Mouse (Mus musculus) midbrain, embryonic 15.5 days (tissue): Measurements from ENCODE around the gene Dnajc9. TPM values are rescaled to one million over a fixed set of nuclear protein-coding genes. Genes with fewer than 3 reads are reported as not detected.

Experiments
- ATAC-seq: fragments of 200-750 bp; cut with Nextera tagmentation; replicated peaks from 2 replicates; pipeline ENCODE4 v1.8.0; 2017; ENCODE audit warnings: moderate TSS enrichment
- H3K27ac ChIP-seq: fragments of 300-500 bp; sonication (generic); 2 replicates; pipeline ENCODE4 v1.5.1; 2015; ENCODE audit warnings: mild to moderate bottlenecking, inconsistent platforms
- H3K27me3 ChIP-seq: fragments of 300-500 bp; sonication (generic); replicated peaks from 2 replicates; pipeline ENCODE4 v1.6.1; 2015; ENCODE audit warnings: inconsistent platforms
- H3K36me3 ChIP-seq: fragments of 300-500 bp; sonication (generic); replicated peaks from 2 replicates; pipeline ENCODE4 v1.6.1; 2015; ENCODE audit warnings: inconsistent platforms
- H3K4me1 ChIP-seq: fragments of 300-500 bp; sonication (generic); 2 replicates; pipeline ENCODE4 v1.6.1; 2015; ENCODE audit warnings: inconsistent platforms
- H3K4me2 ChIP-seq: fragments of 300-500 bp; sonication (generic); 2 replicates; pipeline ENCODE4 v1.6.1; 2015; ENCODE audit warnings: inconsistent platforms, mild to moderate bottlenecking, moderate library complexity
- H3K4me3 ChIP-seq: fragments of 300-500 bp; sonication (generic); 2 replicates; pipeline ENCODE4 v1.5.1; 2015; ENCODE audit warnings: mild to moderate bottlenecking, inconsistent platforms
- H3K9ac ChIP-seq: fragments of 300-500 bp; sonication (generic); 2 replicates; pipeline ENCODE4 v1.6.1; 2015; ENCODE audit warnings: mild to moderate bottlenecking, inconsistent platforms
- H3K9me3 ChIP-seq: fragments of 300-500 bp; sonication (generic); 2 replicates; pipeline ENCODE4 v1.6.1; 2016; ENCODE audit warnings: inconsistent platforms
- WGBS: fragments of 180-500 bp; shearing (Covaris S2); methylation state at CpG from one replicate; pipeline ENCODE4 v1.1.7; 2015; ENCODE audit warnings: mixed read lengths; 5-methylcytosine and 5-hydroxymethylcytosine counted together
- polyA plus RNA-seq: library from polyadenylated mRNA; unstranded; fragments of >200 nt; fragmentation: Nextera tagmentation; extraction: Ambion mirVana; gene quantifications from 2 replicates; pipeline ENCODE4 v1.2.1, GENCODE M21; 2015

Dnajc9 gene
- polyA plus RNA-seq, 1 experiment from 2014 or later = 130 TPM

GRCm38 (mm10) chr14:20392326-20392725 lies 3.6 kb upstream of the Dnajc9 start:
- Histone ChIP-seq H3K9ac (no peak overlapping the region), H3K4me1 (peaks cover 32% of the 10 kb centered on the region), H3K4me3 (no peak overlapping the region; the same call in 1 of the 2 replicates), H3K27ac (no peak overlapping the region), H3K27me3 (no peaks in the 10 kb centered on the region), H3K4me2 (peak overlapping the region; percentile 61; the same call in 1 of the 2 replicates), H3K9me3 (no peaks in the 10 kb centered on the region), H3K36me3 (peaks cover 4% of the 10 kb centered on the region; the same call in 1 of the 2 replicates)
- no peak for ATAC-seq
- WGBS = 80% methylated on average over 4 of the region's 4 CpGs

- Histone ChIP-seq H3K27ac (peak overlapping the region; percentile 82), H3K9ac (no peak overlapping the region), H3K27me3 (no peaks in the 10 kb centered on the region), H3K36me3 (peaks cover 4% of the 10 kb centered on the region; the same call in 1 of the 2 replicates), H3K4me2 (peak overlapping the region; percentile 82), H3K4me3 (peak overlapping the region; percentile 84), H3K4me1 (peaks cover 50% of the 10 kb centered on the region), H3K9me3 (no peaks in the 10 kb centered on the region)
- 89% methylated on average over 8 of the region's 8 CpGs for WGBS
- no peak for ATAC-seq
These were observed 853 bp upstream of the Dnajc9 start for GRCm38 (mm10) chr14:20389446-20390079.

GRCm38 (mm10) chr14:20379753-20380430 lies 8.8 kb downstream of the Dnajc9 start:
- Histone ChIP-seq H3K9me3 (no peaks in the 10 kb centered on the region), H3K4me1 (no peaks in the 10 kb centered on the region), H3K4me3 (no peak overlapping the region), H3K36me3 (peaks cover 24% of the 10 kb centered on the region), H3K27me3 (no peaks in the 10 kb centered on the region), H3K4me2 (no peak overlapping the region), H3K27ac (no peak overlapping the region), H3K9ac (no peak overlapping the region)
- ATAC-seq = no peak
- 95% methylated on average over 9 of the region's 9 CpGs for WGBS

- H3K36me3 ChIP-seq = peaks cover 29% of the 10 kb centered on the region
- no peak for ATAC-seq
- H3K4me1 ChIP-seq = no peaks in the 10 kb centered on the region
- H3K4me2 ChIP-seq = no peak overlapping the region
- no peaks in the 10 kb centered on the region for H3K27me3 ChIP-seq
- WGBS = 91% methylated on average over 5 of the region's 5 CpGs
- H3K27ac ChIP-seq = no peak overlapping the region
- H3K9me3 ChIP-seq = no peaks in the 10 kb centered on the region
- no peak overlapping the region for H3K9ac ChIP-seq
- H3K4me3 ChIP-seq = no peak overlapping the region
These were observed 9.5 kb downstream of the Dnajc9 start for GRCm38 (mm10) chr14:20379087-20379640.

GRCm38 (mm10) chr14:20378313-20379061 lies 10.2 kb downstream of the Dnajc9 start:
- 42% methylated on average over 13 of the region's 13 CpGs for WGBS
- no peak overlapping the region for H3K4me3 ChIP-seq
- no peak overlapping the region for H3K9ac ChIP-seq
- ATAC-seq = no peak
- H3K4me1 ChIP-seq = no peaks in the 10 kb centered on the region
- H3K27me3 ChIP-seq = no peaks in the 10 kb centered on the region
- peaks cover 29% of the 10 kb centered on the region for H3K36me3 ChIP-seq
- no peaks in the 10 kb centered on the region for H3K9me3 ChIP-seq
- H3K4me2 ChIP-seq = no peak overlapping the region
- H3K27ac ChIP-seq = no peak overlapping the region

- no peak overlapping the region for H3K4me3 ChIP-seq
- 85% methylated on average over 4 of the region's 4 CpGs for WGBS
- H3K4me1 ChIP-seq = no peaks in the 10 kb centered on the region
- no peaks in the 10 kb centered on the region for H3K9me3 ChIP-seq
- no peak overlapping the region for H3K9ac ChIP-seq
- ATAC-seq = no peak
- no peak overlapping the region for H3K27ac ChIP-seq
- no peaks in the 10 kb centered on the region for H3K27me3 ChIP-seq
- no peak overlapping the region for H3K4me2 ChIP-seq
- peaks cover 29% of the 10 kb centered on the region for H3K36me3 ChIP-seq
These were observed 11.6 kb downstream of the Dnajc9 start for GRCm38 (mm10) chr14:20377112-20377521.

GRCm38 (mm10) chr14:20371854-20372253 lies 16.9 kb downstream of the Dnajc9 start:
- Histone ChIP-seq H3K4me2 (no peak overlapping the region), H3K9ac (no peak overlapping the region), H3K27me3 (no peaks in the 10 kb centered on the region), H3K4me3 (no peak overlapping the region), H3K4me1 (no peaks in the 10 kb centered on the region), H3K27ac (no peak overlapping the region), H3K9me3 (no peaks in the 10 kb centered on the region), H3K36me3 (peaks cover 32% of the 10 kb centered on the region)
- 90% methylated on average over 1 of the region's 1 CpGs for WGBS
- no peak for ATAC-seq

GRCm38 (mm10) chr14:20370798-20371197 lies 17.9 kb downstream of the Dnajc9 start:
- 92% methylated on average over 7 of the region's 7 CpGs for WGBS
- H3K4me2 ChIP-seq = no peak overlapping the region
- ATAC-seq = no peak

GRCm38 (mm10) chr14:20368271-20368670 lies 20.4 kb downstream of the Dnajc9 start:
- no peak overlapping the region for H3K4me2 ChIP-seq
- 95% methylated on average over 3 of the region's 3 CpGs for WGBS
- ATAC-seq = no peak
- no peak overlapping the region for H3K4me3 ChIP-seq
- peaks cover 33% of the 10 kb centered on the region for H3K36me3 ChIP-seq
- H3K27ac ChIP-seq = no peak overlapping the region
- no peak overlapping the region for H3K9ac ChIP-seq
- no peaks in the 10 kb centered on the region for H3K4me1 ChIP-seq
- no peaks in the 10 kb centered on the region for H3K27me3 ChIP-seq
- no peaks in the 10 kb centered on the region for H3K9me3 ChIP-seq

More at GRCm38 (mm10) chr14:20370798-20371197, 17.9 kb downstream of the Dnajc9 start:
- no peak overlapping the region for H3K9ac ChIP-seq
- H3K9me3 ChIP-seq = no peaks in the 10 kb centered on the region
- no peaks in the 10 kb centered on the region for H3K27me3 ChIP-seq
- H3K36me3 ChIP-seq = peaks cover 30% of the 10 kb centered on the region
- H3K4me1 ChIP-seq = no peaks in the 10 kb centered on the region
- H3K27ac ChIP-seq = no peak overlapping the region
- no peak overlapping the region for H3K4me3 ChIP-seq

- no peak overlapping the region for H3K9ac ChIP-seq
- H3K4me1 ChIP-seq = no peaks in the 10 kb centered on the region
- no peak overlapping the region for H3K4me2 ChIP-seq
- no peaks in the 10 kb centered on the region for H3K9me3 ChIP-seq
- H3K27ac ChIP-seq = no peak overlapping the region
- H3K36me3 ChIP-seq = peaks cover 58% of the 10 kb centered on the region
- no peaks in the 10 kb centered on the region for H3K27me3 ChIP-seq
- H3K4me3 ChIP-seq = no peak overlapping the region
- whole genome bisulfite sequencing = 94% methylated on average over 4 of the region's 4 CpGs
- no peak for ATAC-seq
These were observed 25.5 kb downstream of the Dnajc9 start for GRCm38 (mm10) chr14:20363230-20363629.

- ATAC-seq = peak; percentile 99
- under 1% methylated on average over 42 of the region's 42 CpGs for WGBS
- peaks cover 35% of the 10 kb centered on the region for H3K4me1 ChIP-seq
These were observed 40.6 kb downstream of the Dnajc9 start, which contains the start of the genes Ecd and Fam149b for GRCm38 (mm10) chr14:20347991-20348541. Gene Ecd (minus strand): TSS chr14:20348121. Gene Fam149b (plus strand): TSS chr14:20348162.

More at GRCm38 (mm10) chr14:20347991-20348541, 40.6 kb downstream of the Dnajc9 start, which contains the start of the genes Ecd and Fam149b:
- peaks cover 6% of the 10 kb centered on the region; the same call in 1 of the 2 replicates for H3K36me3 ChIP-seq
- peak within 1 kb of the TSS; percentile 96 for H3K27ac ChIP-seq
- peak within 1 kb of the TSS; percentile 99 for H3K9ac ChIP-seq
- no peaks in the 10 kb centered on the region for H3K9me3 ChIP-seq
- H3K4me3 ChIP-seq = peak within 1 kb of the TSS; percentile 97
- H3K27me3 ChIP-seq = no peaks in the 10 kb centered on the region
- H3K4me2 ChIP-seq = peak within 1 kb of the TSS; percentile 81
